Comparison of ENCODE assay signal across 19 mouse cellular contexts in genomic region chr13:10109542-10109941, GRCm38 (mm10).
DNase-seq lines count a peak whose midpoint lies in the region; ATAC-seq and TF ChIP-seq lines count a peak whose summit lies in the region.
"Had no signal": no experiment of that assay in that cellular context is flagged by ENCODE, and none has a peak within 500 bp of the region (broad histone marks: within the 10 kb centered on the region; RNA-seq: fewer than 3 reads in every experiment).

No protein-coding gene starts in this region.

- 0 out of 2 replicates have a peak, but pooled peaks have one; percentile 20 for ATAC-seq in granulocyte monocyte progenitor cell, adult 5-6 weeks (replicated peaks; ENCODE audit: poor library complexity, severe bottlenecking)
- no peak for ATAC-seq in hindbrain, embryonic 12.5 days (ENCODE audit: low FRiP score)
- ATAC-seq: intestine, embryonic 16.5 days; liver, embryonic 12.5 days; midbrain, embryonic 16.5 days had no signal

- WGBS in heart, adult 2 months = 10% methylated on average over 1 of the region's 1 CpGs
- 40% methylated on average over 1 of the region's 1 CpGs for WGBS in hindbrain, embryonic 12.5 days

- no peaks in the 10 kb centered on the region for H3K9me3 ChIP-seq in hindbrain, embryonic 12.5 days (replicated peaks)
- H3K9me3 ChIP-seq: embryonic facial prominence, embryonic 15.5 days; liver, embryonic 12.5 days; megakaryocyte, embryonic 14.5 days; neural tube, embryonic 13.5 days; stomach, embryonic 15.5 days had no signal

- no peak overlapping the region for H3K4me3 ChIP-seq in heart, adult 2 months
- H3K4me3 ChIP-seq in hindbrain, embryonic 12.5 days = no peak overlapping the region
- H3K4me3 ChIP-seq: embryonic facial prominence, embryonic 15.5 days; liver, embryonic 12.5 days; megakaryocyte, embryonic 14.5 days; neural tube, embryonic 13.5 days; stomach, embryonic 15.5 days had no signal

- TF ChIP-seq CTCF in heart, adult 2 months (IDR thresholded peaks at IDR 0.05) = no peak

- H3K4me2 ChIP-seq in hindbrain, embryonic 12.5 days (replicated peaks) = no peak overlapping the region
- H3K4me2 ChIP-seq: embryonic facial prominence, embryonic 15.5 days; hindbrain, embryonic 14.5 days; liver, embryonic 12.5 days; neural tube, embryonic 13.5 days; stomach, embryonic 15.5 days had no signal

- no peaks in the 10 kb centered on the region for H3K79me2 ChIP-seq in heart, adult 2 months (replicated peaks; ENCODE audit: control insufficient read depth, insufficient read depth, low read length)

- H3K36me3 ChIP-seq in heart, adult 2 months (ENCODE audit: control insufficient read depth, insufficient read depth, low read length) = no peaks in the 10 kb centered on the region
- H3K36me3 ChIP-seq in hindbrain, embryonic 12.5 days = no peaks in the 10 kb centered on the region
- H3K36me3 ChIP-seq: embryonic facial prominence, embryonic 15.5 days; liver, embryonic 12.5 days; neural tube, embryonic 13.5 days; stomach, embryonic 15.5 days had no signal

- H3K27ac ChIP-seq in heart, adult 2 months = no peak overlapping the region
- no peak overlapping the region for H3K27ac ChIP-seq in hindbrain, embryonic 12.5 days
- H3K27ac ChIP-seq: embryonic facial prominence, embryonic 15.5 days; hindbrain, embryonic 14.5 days; liver, embryonic 12.5 days; neural tube, embryonic 13.5 days; stomach, embryonic 15.5 days had no signal

- no peak for TF ChIP-seq EP300 in heart, adult 2 months (IDR thresholded peaks at IDR 0.05; ENCODE audit: insufficient read depth, low read depth, low read length)

- H3K27me3 ChIP-seq in heart, adult 2 months (ENCODE audit: control insufficient read depth, insufficient read depth, low read length) = no peaks in the 10 kb centered on the region
- H3K27me3 ChIP-seq in hindbrain, embryonic 12.5 days = no peaks in the 10 kb centered on the region
- H3K27me3 ChIP-seq: embryonic facial prominence, embryonic 15.5 days; liver, embryonic 12.5 days; megakaryocyte, embryonic 14.5 days; neural tube, embryonic 13.5 days; stomach, embryonic 15.5 days had no signal

- no peak for TF ChIP-seq POLR2A in heart, adult 2 months (IDR thresholded peaks at IDR 0.05; ENCODE audit: insufficient read depth, low read depth, low read length)

- H3K4me1 ChIP-seq in heart, adult 2 months (ENCODE audit: control insufficient read depth, insufficient read depth, low read length) = peaks cover 2% of the 10 kb centered on the region
- H3K4me1 ChIP-seq in hindbrain, embryonic 12.5 days = no peaks in the 10 kb centered on the region
- H3K4me1 ChIP-seq: embryonic facial prominence, embryonic 15.5 days; liver, embryonic 12.5 days; megakaryocyte, embryonic 14.5 days; neural tube, embryonic 13.5 days; stomach, embryonic 15.5 days had no signal

- no peak overlapping the region for H3K9ac ChIP-seq in heart, adult 2 months (ENCODE audit: low read depth, low read length)
- no peak overlapping the region for H3K9ac ChIP-seq in hindbrain, embryonic 12.5 days
- H3K9ac ChIP-seq: embryonic facial prominence, embryonic 15.5 days; hindbrain, embryonic 14.5 days; liver, embryonic 12.5 days; neural tube, embryonic 13.5 days; stomach, embryonic 15.5 days had no signal

- DNase-seq in heart, adult 8-10 months (ENCODE audit: low spot score) = peak; percentile 9
- no peak for DNase-seq in heart, adult 2 months
- DNase-seq in Muller cell, postnatal 12 days (ENCODE audit: inconsistent ontology term) = peak; percentile 4
- peak; percentile 16 to 62 for DNase-seq in kidney, postnatal 36 days
- DNase-seq in left cerebral cortex, postnatal 25 days (ENCODE audit: low spot score in 2 of 2) = no peak
- no peak for DNase-seq in neural tube, embryonic 10.5 days (ENCODE audit: extremely low spot score, low spot score)
- DNase-seq: cerebellum, adult 11-12 months; layer of hippocampus, adult 9-11 months; thymus, postnatal 25 days had no signal

- intact Hi-C loops in heart, adult 2 months (cut with DNase I) = no loop called here
- intact Hi-C loops in left cerebral cortex, postnatal 25 days (cut with DNase I) = no loop called here

Comparison
In these comparisons a context has a peak if more than half of its experiments do, and no peak if none do; other contexts are left out.
1. DNase-seq: peak in heart, adult 8-10 months (single experiment), Muller cell, postnatal 12 days (single experiment) and kidney, postnatal 36 days (2 of 2); none in heart, adult 2 months (0 of 2), left cerebral cortex, postnatal 25 days (0 of 2) and neural tube, embryonic 10.5 days (single experiment).